Comparison of ENCODE assay signal across 8 mouse cellular contexts in the genomic region with DNA sequence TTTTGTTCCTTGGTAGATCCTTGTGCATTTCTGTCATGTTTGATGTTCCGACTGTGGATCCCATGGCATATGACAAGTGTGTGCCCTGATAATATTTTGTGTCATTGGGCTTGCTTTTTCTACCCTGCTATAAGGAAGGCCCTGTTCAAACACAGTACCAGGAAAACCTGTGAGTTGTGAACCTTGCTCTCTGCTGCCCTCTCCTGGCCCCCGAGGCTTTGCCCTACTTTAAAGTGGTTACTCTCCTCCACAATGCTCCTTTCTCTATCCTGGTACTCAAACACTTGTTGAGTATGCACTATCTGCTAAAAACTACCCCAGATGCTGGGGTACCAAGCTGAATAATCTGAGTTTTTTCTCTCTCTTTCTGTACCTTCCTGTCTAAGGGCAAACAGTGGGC.
DNase-seq lines count a peak whose midpoint lies in the region.

No protein-coding gene starts in this region.

- DNase-seq in heart, adult 18-20 months, result peak; percentile 7 to 72
- DNase-seq in heart, adult 9 months (ENCODE audit: low spot score in 2 of 2), result no peak
- peak; percentile 66 for DNase-seq in CD4-positive, CD25-positive, alpha-beta regulatory T cell, adult 2 months (ENCODE audit: low read depth, low spot score)
- peak; percentile 41 for DNase-seq in brain, adult 2 months (ENCODE audit: low read depth, low spot score)
- peak; percentile 61 for DNase-seq in gastrocnemius, postnatal 14 days
- DNase-seq in layer of hippocampus, adult 9-10 months (ENCODE audit: low spot score), result peak; percentile 15
- peak; percentile 35 to 61 for DNase-seq in lung, postnatal 4 days
- DNase-seq in thymus, postnatal 36 days, result peak; percentile 16 to 35

- intact Hi-C loops in gastrocnemius, postnatal 14 days (cut with DNase I; ENCODE audit: low total_unique reads), result loop anchor here (5.0 to 10.0 kb wide), 3 partner anchors 92 to 219 kb away; no protein-coding TSS in a partner anchor

Comparison
In these comparisons a context has a peak if more than half of its experiments do, and no peak if none do; other contexts are left out.
1. DNase-seq: peak in heart, adult 18-20 months (2 of 2), CD4-positive, CD25-positive, alpha-beta regulatory T cell, adult 2 months (single experiment), brain, adult 2 months (single experiment), gastrocnemius, postnatal 14 days (single experiment), layer of hippocampus, adult 9-10 months (single experiment), lung, postnatal 4 days (2 of 2) and thymus, postnatal 36 days (2 of 2); none in heart, adult 9 months (0 of 2).